Mouse (Mus musculus): ENCODE measurements around the gene Gm4301.
"Not testable (repeated sequence)": the region's sequence is repeated elsewhere in the genome, so short reads cannot be mapped to it uniquely, and the experiment has no call there.

Gene Gm4301

GRCm38 (mm10) chr10:100335376-100335775 is at the start of gene Gm4301:
TSS of gene Gm4301 (plus strand) at chr10:100335676.
- in situ Hi-C loops (cut with MboI; ENCODE audit: low sequenced_read_pairs), result not testable (repeated sequence)

- in situ Hi-C loops (cut with MboI; ENCODE audit: low sequenced_read_pairs), result no loop called here
Observed at GRCm38 (mm10) chr10:100296105-100296504, 39.4 kb upstream of the Gm4301 start.

- in situ Hi-C loops (cut with MboI; ENCODE audit: low sequenced_read_pairs), result not testable (repeated sequence)
Observed at GRCm38 (mm10) chr10:100300106-100300505, 35.4 kb upstream of the Gm4301 start.

- in situ Hi-C loops (cut with MboI; ENCODE audit: low sequenced_read_pairs), result not testable (repeated sequence)
Observed at GRCm38 (mm10) chr10:100340536-100340935, 5.1 kb downstream of the Gm4301 start, which contains the start of gene Gm4302. TSS of gene Gm4302 (plus strand) at chr10:100340836.

- in situ Hi-C loops (cut with MboI; ENCODE audit: low sequenced_read_pairs), result not testable (repeated sequence)
Observed at GRCm38 (mm10) chr10:100345672-100346071, 10.2 kb downstream of the Gm4301 start, which contains the start of gene Gm4303. TSS of gene Gm4303 (plus strand) at chr10:100345972.

GRCm38 (mm10) chr10:100350793-100351192 is 15.3 kb downstream of the Gm4301 start, which contains the start of gene Gm4305:
TSS of gene Gm4305 (plus strand) at chr10:100351093.
- in situ Hi-C loops (cut with MboI; ENCODE audit: low sequenced_read_pairs), result not testable (repeated sequence)

GRCm38 (mm10) chr10:100356841-100357240 is 21.4 kb downstream of the Gm4301 start:
- in situ Hi-C loops (cut with MboI; ENCODE audit: low sequenced_read_pairs), result not testable (repeated sequence)

GRCm38 (mm10) chr10:100361038-100361437 is 25.6 kb downstream of the Gm4301 start, which contains the start of gene Gm4307:
TSS of gene Gm4307 (plus strand) at chr10:100361338.
- in situ Hi-C loops (cut with MboI; ENCODE audit: low sequenced_read_pairs), result not testable (repeated sequence)

- in situ Hi-C loops (cut with MboI; ENCODE audit: low sequenced_read_pairs), result not testable (repeated sequence)
Observed at GRCm38 (mm10) chr10:100382460-100382859, 47.0 kb downstream of the Gm4301 start, which contains the start of gene Gm4312. TSS of gene Gm4312 (minus strand) at chr10:100382560.

Data from CH12F3 (cell line).